Mouse (Mus musculus) intestine, postnatal 0 days (tissue): ENCODE data around the gene Crat. TPM values are rescaled to one million over a fixed set of nuclear protein-coding genes. Genes with fewer than 3 reads are reported as not detected.
A peak's percentile ranks its signal among the peaks of the same experiment; 100 is the strongest.
"Not testable (repeated sequence)": the region's sequence is repeated elsewhere in the genome, so short reads cannot be mapped to it uniquely, and the experiment has no call there.

ENCODE experiments used
- ATAC-seq: fragments of 200-750 bp; cut with Nextera tagmentation; 2 replicates; pipeline ENCODE4 v1.8.0; 2017; ENCODE audit warnings: mild to moderate bottlenecking, moderate TSS enrichment, moderate library complexity
- H3K27ac ChIP-seq: fragments of 300-500 bp; sonication (generic); 2 replicates; pipeline ENCODE4 v1.5.1; 2014; ENCODE audit warnings: mild to moderate bottlenecking, low read depth, low read length, moderate library complexity
- H3K27me3 ChIP-seq: fragments of 300-500 bp; sonication (generic); replicated peaks from 2 replicates; pipeline ENCODE4 v1.6.1; 2014; ENCODE audit warnings: low read length, mixed read lengths; ENCODE audit not compliant: control insufficient read depth, insufficient read depth
- H3K36me3 ChIP-seq: fragments of 300-500 bp; sonication (generic); 2 replicates; pipeline ENCODE4 v1.6.1; 2014; ENCODE audit warnings: mild to moderate bottlenecking, moderate library complexity; ENCODE audit not compliant: control insufficient read depth, insufficient read depth
- H3K4me1 ChIP-seq: fragments of 300-500 bp; sonication (generic); replicated peaks from 2 replicates; pipeline ENCODE4 v1.6.1; 2014; ENCODE audit warnings: antibody characterized with exemption, low read length, mixed read lengths; ENCODE audit not compliant: control insufficient read depth, insufficient read depth
- H3K4me2 ChIP-seq: fragments of 300-500 bp; sonication (generic); replicated peaks from 2 replicates; pipeline ENCODE4 v1.6.1; 2014; ENCODE audit warnings: low read depth, mild to moderate bottlenecking, moderate library complexity
- H3K4me3 ChIP-seq: fragments of 300-500 bp; sonication (generic); 2 replicates; pipeline ENCODE4 v1.5.1; 2014; ENCODE audit warnings: low read depth, low read length
- H3K9ac ChIP-seq: fragments of 300-500 bp; sonication (generic); 2 replicates; pipeline ENCODE4 v1.6.1; 2014; ENCODE audit warnings: mild to moderate bottlenecking, low read depth, low read length
- H3K9me3 ChIP-seq: fragments of 300-500 bp; sonication (generic); 2 replicates; pipeline ENCODE4 v1.6.1; 2016; ENCODE audit warnings: mixed run types; ENCODE audit not compliant: control insufficient read depth
- CTCF ChIP-seq: sonication (generic); IDR thresholded peaks from 2 replicates; pipeline ENCODE4 v1.5.1; 2016; ENCODE audit warnings: low read depth, mild to moderate bottlenecking, control low read depth, antibody characterized with exemption, moderate library complexity
- WGBS: fragments of 180-500 bp; shearing (Covaris S2); extraction: QIAGEN DNeasy Blood & Tissue Kit; methylation state at CpG from one replicate; pipeline ENCODE4 v1.1.7; 2014; 5-methylcytosine and 5-hydroxymethylcytosine counted together
- polyA plus RNA-seq: library from polyadenylated mRNA; unstranded; fragments of >200 nt; fragmentation: Nextera tagmentation; extraction: Ambion mirVana; gene quantifications from 2 replicates; pipeline ENCODE4 v1.2.1, GENCODE M21; 2015

The Crat gene
- polyA plus RNA-seq, 1 experiment from 2014 or later = 46.1 TPM

DNA sequence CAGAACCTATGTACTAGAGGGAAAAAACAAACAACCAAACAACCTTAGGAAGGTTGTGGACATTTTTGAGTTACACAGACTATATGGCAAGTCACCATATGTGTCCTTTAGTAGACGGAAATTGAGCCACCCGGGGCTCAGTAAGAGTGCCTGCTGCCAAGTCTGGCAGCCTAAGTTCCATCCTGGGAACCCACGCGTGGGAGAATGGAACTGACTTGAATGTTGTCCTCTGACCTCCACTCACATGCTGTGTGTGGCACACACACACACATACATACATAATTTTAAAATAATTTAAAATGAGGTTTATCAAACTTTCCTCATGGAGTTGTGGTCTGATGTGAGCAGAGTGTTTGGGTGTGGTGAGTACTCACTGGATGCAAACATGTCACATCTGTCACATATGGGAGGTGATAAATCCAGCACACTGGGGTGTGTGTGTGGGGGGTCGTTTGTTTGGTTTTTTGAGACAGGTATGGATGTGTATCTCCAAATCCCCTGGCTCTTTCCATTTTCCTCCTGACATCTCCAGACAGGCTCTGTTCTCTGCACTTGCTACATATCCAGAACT, 2.1 kb upstream of the Crat start:
- WGBS = 63% methylated on average over 5 of the region's 5 CpGs

DNA sequence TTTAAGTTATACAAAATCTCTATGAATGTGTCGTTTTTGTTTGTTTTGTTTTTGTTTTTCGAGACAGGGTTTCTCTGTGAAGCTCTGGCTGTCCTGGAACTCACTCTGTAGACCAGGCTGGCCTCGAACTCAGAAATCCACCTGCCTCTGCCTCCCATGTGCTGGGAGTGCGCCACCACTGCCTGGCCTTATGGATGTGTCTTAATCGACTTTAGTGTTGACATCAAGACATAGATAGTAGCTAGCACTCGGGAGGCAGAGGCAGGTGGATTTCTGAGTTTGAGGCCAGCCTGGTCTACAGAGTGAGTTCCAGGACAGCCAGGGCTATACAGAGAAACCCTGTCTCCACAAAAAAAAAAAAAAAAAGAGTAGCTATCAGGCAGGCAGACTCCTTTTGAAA, 1.5 kb upstream of the Crat start:
- H3K9me3 ChIP-seq, ATAC-seq, H3K27ac ChIP-seq, H3K4me1 ChIP-seq, H3K4me3 ChIP-seq, H3K9ac ChIP-seq, H3K36me3 ChIP-seq, H3K27me3 ChIP-seq: not testable (repeated sequence)
- WGBS = 67% methylated on average over 6 of the region's 6 CpGs
- peak overlapping the region; percentile 86 for H3K4me2 ChIP-seq

More for the DNA sequence above, 2.1 kb upstream of the Crat start:
- no peak overlapping the region for H3K4me2 ChIP-seq
- H3K27ac ChIP-seq = no peak overlapping the region
- H3K36me3 ChIP-seq = peaks cover 4% of the 10 kb centered on the region; the same call in 1 of the 2 replicates
- no peak overlapping the region for H3K9ac ChIP-seq
- ATAC-seq = no peak
- 0 out of 2 replicates have a peak, but pooled peaks cover 4% of the 10 kb centered on the region for H3K4me1 ChIP-seq
- no peaks in the 10 kb centered on the region for H3K27me3 ChIP-seq
- H3K4me3 ChIP-seq = no peak overlapping the region
- H3K9me3 ChIP-seq = no peaks in the 10 kb centered on the region
- TF ChIP-seq CTCF = no peak

DNA sequence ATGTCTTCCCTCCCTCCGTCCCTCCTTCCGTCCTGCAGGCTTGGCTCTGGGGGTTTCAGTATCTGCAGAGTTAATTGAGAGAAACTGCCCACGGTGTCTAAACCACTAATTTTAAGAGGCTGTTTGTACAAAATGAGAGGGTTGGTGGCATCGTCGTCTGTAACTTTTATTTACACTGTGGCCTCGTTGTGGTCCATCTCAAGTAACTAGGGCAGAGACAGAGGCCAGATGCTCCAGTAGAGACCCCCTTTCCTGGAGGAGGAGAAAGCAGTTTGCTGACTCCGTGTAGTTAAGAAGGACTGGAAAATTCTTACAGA, 994 bp upstream of the Crat start:
- H3K4me3 ChIP-seq = peak overlapping the region; percentile 86
- peak overlapping the region; percentile 92 for H3K27ac ChIP-seq
- 0 out of 2 replicates have a peak, but pooled peaks cover 4% of the 10 kb centered on the region for H3K4me1 ChIP-seq
- H3K4me2 ChIP-seq = peak overlapping the region; percentile 86
- TF ChIP-seq CTCF = no peak
- no peaks in the 10 kb centered on the region for H3K27me3 ChIP-seq
- H3K9ac ChIP-seq = peak overlapping the region; percentile 91
- H3K9me3 ChIP-seq = no peaks in the 10 kb centered on the region
- H3K36me3 ChIP-seq = peaks cover 12% of the 10 kb centered on the region
- no peak for ATAC-seq
- under 1% methylated on average over 7 of the region's 7 CpGs for WGBS

DNA sequence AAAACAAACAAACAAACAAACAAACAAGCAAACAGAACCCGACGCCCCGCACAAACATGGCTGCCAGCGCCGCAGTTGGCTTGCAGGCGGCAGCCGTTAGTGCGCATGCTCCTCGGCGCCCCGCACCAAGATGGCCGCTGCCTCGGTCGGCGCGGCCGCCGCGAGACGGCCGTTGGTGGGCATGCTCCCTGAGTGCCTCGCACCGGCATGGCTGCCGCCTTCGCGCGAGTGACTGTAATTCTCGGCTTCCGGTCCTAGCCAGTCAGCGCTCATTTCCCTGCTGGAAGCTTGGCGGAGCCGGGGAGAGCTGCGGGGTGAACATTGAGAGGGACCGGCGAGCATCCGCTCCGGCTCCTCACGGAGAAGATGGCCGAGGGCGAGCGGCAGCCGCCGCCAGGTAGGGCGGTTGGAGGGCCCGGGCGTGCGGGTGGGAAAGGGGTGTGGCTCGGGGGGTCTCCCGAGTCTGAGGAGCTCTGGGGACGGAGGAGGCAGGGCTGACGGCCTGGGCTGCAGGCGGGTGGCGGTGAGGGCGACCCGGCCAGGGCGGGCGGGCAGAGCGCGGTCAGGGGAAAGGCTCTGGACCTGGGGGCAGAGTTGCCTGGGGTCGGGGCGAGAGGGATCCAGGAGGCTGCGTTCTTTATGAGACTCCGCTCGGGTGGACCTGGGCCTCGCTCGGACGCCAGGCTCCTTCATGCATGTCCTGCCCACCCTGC, 479 bp upstream of the Crat start, which contains the start of gene Ptpa:
Gene Ptpa, plus strand, starts transcription at position 104 of the 713 bp plus-strand sequence.
- Histone ChIP-seq H3K9ac (peak within 1 kb of the TSS; percentile 91), H3K4me2 (peak within 1 kb of the TSS; percentile 86), H3K4me1 (0 out of 2 replicates have a peak, but pooled peaks cover 4% of the 10 kb centered on the region), H3K9me3 (no peaks in the 10 kb centered on the region), H3K27me3 (no peaks in the 10 kb centered on the region), H3K4me3 (peak within 1 kb of the TSS; percentile 86), H3K27ac (peak within 1 kb of the TSS; percentile 92), H3K36me3 (peaks cover 13% of the 10 kb centered on the region)
- WGBS = under 1% methylated on average over 63 of the region's 67 CpGs
- peak; percentile 82 for ATAC-seq
- no peak for TF ChIP-seq CTCF

DNA sequence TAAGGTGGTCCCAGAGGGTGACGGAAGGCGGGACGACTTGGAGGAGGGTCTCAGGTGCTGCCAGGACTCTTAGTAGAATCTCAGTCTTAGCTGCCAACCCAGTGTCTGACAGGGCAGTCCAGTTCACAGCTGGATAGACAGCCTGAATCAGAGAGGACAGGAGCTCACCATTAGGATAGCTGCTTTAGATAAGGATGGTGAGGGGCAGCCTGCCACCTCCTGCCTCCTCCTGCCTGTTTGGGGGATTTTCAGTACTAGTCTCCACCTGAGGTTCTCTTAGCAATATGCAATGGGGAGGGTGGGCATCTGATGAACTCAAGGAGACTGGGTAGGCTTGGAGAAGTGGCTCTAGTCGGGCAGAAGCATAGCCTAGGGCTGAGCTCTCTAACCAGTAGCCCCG, 932 bp downstream of the Crat start:
- H3K9ac ChIP-seq = peak overlapping the region; percentile 91
- no peaks in the 10 kb centered on the region for H3K9me3 ChIP-seq
- 0 out of 2 replicates have a peak, but pooled peaks cover 4% of the 10 kb centered on the region for H3K4me1 ChIP-seq
- WGBS = 58% methylated on average over 5 of the region's 5 CpGs
- 0 out of 2 replicates have a peak, but pooled peaks have one; percentile 1 for ATAC-seq
- peak overlapping the region; percentile 86 for H3K4me2 ChIP-seq
- H3K27me3 ChIP-seq = no peaks in the 10 kb centered on the region
- TF ChIP-seq CTCF = no peak
- peaks cover 20% of the 10 kb centered on the region for H3K36me3 ChIP-seq
- H3K4me3 ChIP-seq = peak overlapping the region; percentile 86
- H3K27ac ChIP-seq = peak overlapping the region; percentile 92; the same call in 1 of the 2 replicates

DNA sequence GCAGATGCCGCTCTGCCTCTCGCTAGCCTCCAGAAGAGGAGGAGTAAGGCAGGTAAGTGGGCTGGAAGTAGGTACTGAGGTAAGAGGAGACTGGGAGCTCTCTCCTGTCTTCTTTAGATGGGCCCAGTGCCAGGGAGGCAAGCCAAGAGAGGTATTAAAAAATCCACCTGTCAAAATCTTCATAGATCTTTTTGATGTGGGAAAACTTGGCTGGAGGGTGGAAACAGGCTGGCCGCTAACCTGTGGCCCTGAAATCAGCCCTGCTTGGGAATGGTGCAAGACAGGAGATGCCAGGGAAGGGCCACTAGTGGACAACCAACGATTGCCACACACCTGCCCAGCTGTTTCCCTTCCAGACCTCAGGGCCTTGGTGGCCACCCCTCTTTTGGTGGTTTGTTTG, 1.5 kb downstream of the Crat start:
- H3K4me2 ChIP-seq = peak overlapping the region; percentile 86
- no peaks in the 10 kb centered on the region for H3K27me3 ChIP-seq
- 0 out of 2 replicates have a peak, but pooled peaks cover 4% of the 10 kb centered on the region for H3K4me1 ChIP-seq
- H3K36me3 ChIP-seq = peaks cover 21% of the 10 kb centered on the region
- no peak overlapping the region for H3K27ac ChIP-seq
- TF ChIP-seq CTCF = no peak
- ATAC-seq = no peak
- 0 out of 2 replicates have a peak overlapping the region, but pooled peaks have one; percentile 91 for H3K9ac ChIP-seq
- 88% methylated on average over 4 of the region's 4 CpGs for WGBS
- no peak overlapping the region for H3K4me3 ChIP-seq
- no peaks in the 10 kb centered on the region for H3K9me3 ChIP-seq
